Mouse (Mus musculus) adrenal gland, postnatal 10 days (tissue): ENCODE measurements at regions not wholly inside any gene's neighbourhood (a gene's known extent, or its start where the extent isn't known, plus 50 kb on each side); places are given as distances from the start of the nearest gene placed in this dataset.

Experiments used
- DNase-seq: peaks from one replicate; pipeline ENCODE4 v3.0.0; 2021; ENCODE audit warnings: mixed read lengths

GRCm38 (mm10) chr3:48658386-48658785 lies 1098.7 kb downstream of the Pcdh18 start:
- DNase-seq: no peak

GRCm38 (mm10) chr3:48655084-48655483 lies 1102.0 kb downstream of the Pcdh18 start:
- DNase-seq: no peak

- DNase-seq: no peak
Observed at GRCm38 (mm10) chr3:48631889-48632483, 1125.1 kb downstream of the Pcdh18 start.

- DNase-seq: no peak
Observed at GRCm38 (mm10) chr3:48608933-48609332, 1148.2 kb downstream of the Pcdh18 start.

GRCm38 (mm10) chr3:48604840-48605239 lies 1152.3 kb downstream of the Pcdh18 start:
- peak; percentile 14 for DNase-seq

- no peak for DNase-seq
Observed at GRCm38 (mm10) chr3:48587341-48587740, 1169.8 kb downstream of the Pcdh18 start.

- DNase-seq: no peak
Observed at GRCm38 (mm10) chr3:48586145-48586544, 1171.0 kb downstream of the Pcdh18 start.

GRCm38 (mm10) chr3:48584340-48584739 lies 1172.8 kb downstream of the Pcdh18 start:
- no peak for DNase-seq

- DNase-seq: no peak
Observed at GRCm38 (mm10) chr3:48582521-48582920, 1174.6 kb downstream of the Pcdh18 start.

- no peak for DNase-seq
Observed at GRCm38 (mm10) chr3:48579971-48580370, 1177.2 kb downstream of the Pcdh18 start.

- DNase-seq: no peak
Observed at GRCm38 (mm10) chr3:48579229-48579628, 1177.9 kb downstream of the Pcdh18 start.

- DNase-seq: no peak
Observed at GRCm38 (mm10) chr3:48546669-48547068, 1210.5 kb downstream of the Pcdh18 start.

GRCm38 (mm10) chr3:48515009-48515408 lies 1242.1 kb downstream of the Pcdh18 start:
- no peak for DNase-seq

GRCm38 (mm10) chr3:48503996-48504395 lies 1253.1 kb downstream of the Pcdh18 start:
- no peak for DNase-seq

- no peak for DNase-seq
Observed at GRCm38 (mm10) chr3:48464679-48465078, 1292.4 kb downstream of the Pcdh18 start.

GRCm38 (mm10) chr3:48441938-48442337 lies 1315.2 kb downstream of the Pcdh18 start:
- no peak for DNase-seq

GRCm38 (mm10) chr3:48429406-48430033 lies 1327.6 kb downstream of the Pcdh18 start:
- DNase-seq: no peak

GRCm38 (mm10) chr3:48389862-48390261 lies 1367.3 kb downstream of the Pcdh18 start:
- DNase-seq: no peak
